Mouse (Mus musculus): ENCODE results near the gene Slc4a8.

Slc4a8 gene

GRCm38 (mm10) chr15:100829775-100830174 lies 68.2 kb downstream of the Slc4a8 start:
- DNase-seq (ENCODE audit: low read depth, low spot score) = no peak

- no peak for DNase-seq (ENCODE audit: low read depth, low spot score)
Measured at GRCm38 (mm10) chr15:100830682-100831081, 69.1 kb downstream of the Slc4a8 start.

- DNase-seq (ENCODE audit: low read depth, low spot score) = no peak
Measured at GRCm38 (mm10) chr15:100832144-100832543, 70.6 kb downstream of the Slc4a8 start.

- DNase-seq (ENCODE audit: low read depth, low spot score) = no peak
Measured at GRCm38 (mm10) chr15:100832784-100833183, 71.2 kb downstream of the Slc4a8 start.

GRCm38 (mm10) chr15:100836729-100837128 lies 75.2 kb downstream of the Slc4a8 start:
- DNase-seq (ENCODE audit: low read depth, low spot score) = no peak

GRCm38 (mm10) chr15:100838607-100839207 lies 77.2 kb downstream of the Slc4a8 start:
- peak; percentile 28 for DNase-seq (ENCODE audit: low read depth, low spot score)

GRCm38 (mm10) chr15:100844336-100844735 lies 82.8 kb downstream of the Slc4a8 start:
- no peak for DNase-seq (ENCODE audit: low read depth, low spot score)

- DNase-seq (ENCODE audit: low read depth, low spot score) = no peak
Measured at GRCm38 (mm10) chr15:100845049-100845879, 83.7 kb downstream of the Slc4a8 start.

GRCm38 (mm10) chr15:100847193-100847592 lies 85.6 kb downstream of the Slc4a8 start:
- DNase-seq (ENCODE audit: low read depth, low spot score) = no peak

GRCm38 (mm10) chr15:100857586-100857985 lies 96.0 kb downstream of the Slc4a8 start:
- no peak for DNase-seq (ENCODE audit: low read depth, low spot score)

- DNase-seq (ENCODE audit: low read depth, low spot score) = no peak
Measured at GRCm38 (mm10) chr15:100860856-100861255, 99.3 kb downstream of the Slc4a8 start.

GRCm38 (mm10) chr15:100865556-100865955 lies 104.0 kb downstream of the Slc4a8 start:
- DNase-seq (ENCODE audit: low read depth, low spot score) = no peak

- no peak for DNase-seq (ENCODE audit: low read depth, low spot score)
Measured at GRCm38 (mm10) chr15:100869558-100869957, 108.0 kb downstream of the Slc4a8 start, which contains the start of gene Scn8a. Gene Scn8a (plus strand): TSS chr15:100869858.

GRCm38 (mm10) chr15:100870001-100870774 lies 108.6 kb downstream of the Slc4a8 start:
- DNase-seq (ENCODE audit: low read depth, low spot score) = peak; percentile 82

GRCm38 (mm10) chr15:100870775-100871106 lies 109.2 kb downstream of the Slc4a8 start:
- DNase-seq (ENCODE audit: low read depth, low spot score) = peak; percentile 60

GRCm38 (mm10) chr15:100871107-100872011 lies 109.8 kb downstream of the Slc4a8 start:
- no peak for DNase-seq (ENCODE audit: low read depth, low spot score)

GRCm38 (mm10) chr15:100873155-100873554 lies 111.6 kb downstream of the Slc4a8 start:
- DNase-seq (ENCODE audit: low read depth, low spot score) = no peak

All from retina, postnatal 7 days (tissue).